Mouse (Mus musculus): Measurements from ENCODE around the gene Scrn3. TPM values are rescaled to one million over a fixed set of nuclear protein-coding genes. Genes with fewer than 3 reads are reported as not detected.
A peak's percentile ranks its signal among the peaks of the same experiment; 100 is the strongest.

Scrn3 gene
- polyA plus RNA-seq, 1 experiment from 2014 or later = 13.4 TPM

- Histone ChIP-seq H3K9ac (no peak overlapping the region), H3K4me3 (no peak overlapping the region), H3K9me3 (replicated peaks) (no peaks in the 10 kb centered on the region), H3K4me1 (replicated peaks) (no peaks in the 10 kb centered on the region), H3K4me2 (no peak overlapping the region), H3K36me3 (no peaks in the 10 kb centered on the region; the same call in 1 of the 2 replicates), H3K27me3 (no peaks in the 10 kb centered on the region), H3K27ac (no peak overlapping the region)
- 81% methylated on average over 5 of the region's 5 CpGs for WGBS
- ATAC-seq (replicated peaks; ENCODE audit: insufficient number of reproducible peaks, insufficient read depth, low FRiP score, low read depth) = no peak
These were observed 47.5 kb downstream of the Scrn3 start for GRCm38 (mm10) chr2:73359941-73360340.

DNA sequence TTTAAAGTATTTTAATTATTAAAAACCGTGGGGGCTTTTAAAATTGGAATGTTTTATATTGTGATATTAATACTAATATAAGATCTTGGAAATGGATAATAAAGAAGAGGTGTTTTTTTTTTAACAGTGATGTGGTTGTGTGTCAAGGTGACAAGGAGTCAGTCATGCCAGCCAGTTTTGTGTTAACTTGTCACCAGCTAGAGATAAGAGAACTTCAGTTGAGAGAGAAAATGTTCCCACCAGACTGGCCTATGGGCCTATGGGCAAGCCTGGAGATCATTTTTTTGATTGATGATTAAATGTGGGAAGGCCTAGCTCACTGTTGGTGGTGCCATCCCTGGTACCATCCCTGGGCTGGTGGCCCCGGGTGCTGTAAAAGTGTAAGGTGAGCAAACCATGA, 48.1 kb downstream of the Scrn3 start:
- Histone ChIP-seq H3K27me3 (no peaks in the 10 kb centered on the region), H3K4me3 (no peak overlapping the region), H3K4me2 (no peak overlapping the region), H3K36me3 (no peaks in the 10 kb centered on the region; the same call in 1 of the 2 replicates), H3K4me1 (replicated peaks) (no peaks in the 10 kb centered on the region), H3K27ac (no peak overlapping the region), H3K9ac (no peak overlapping the region), H3K9me3 (replicated peaks) (no peaks in the 10 kb centered on the region)
- 82% methylated on average over 2 of the region's 2 CpGs for WGBS
- no peak for ATAC-seq (replicated peaks; ENCODE audit: insufficient number of reproducible peaks, insufficient read depth, low FRiP score, low read depth)

DNA sequence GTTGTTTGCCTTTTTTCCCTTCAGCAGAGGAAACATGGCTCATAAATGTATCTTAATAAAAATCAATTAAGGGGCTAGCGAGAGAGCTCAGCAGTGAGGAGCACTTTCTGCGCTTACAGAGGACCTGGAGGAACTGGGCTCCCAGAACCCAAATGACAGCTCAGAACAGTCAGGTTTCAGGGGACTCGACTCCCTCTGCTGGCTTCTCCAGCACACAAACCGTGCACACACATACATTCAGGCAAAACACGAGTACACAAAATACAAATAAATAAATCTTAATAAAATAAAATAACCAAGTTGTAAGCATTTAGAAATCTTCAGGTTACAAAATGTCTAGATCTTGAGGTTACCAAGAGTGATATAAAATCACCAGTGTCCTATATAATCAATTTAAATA, 51.0 kb downstream of the Scrn3 start:
- Histone ChIP-seq H3K9me3 (replicated peaks) (no peaks in the 10 kb centered on the region), H3K9ac (no peak overlapping the region), H3K27me3 (no peaks in the 10 kb centered on the region), H3K4me3 (no peak overlapping the region), H3K27ac (no peak overlapping the region), H3K4me1 (replicated peaks) (no peaks in the 10 kb centered on the region), H3K36me3 (no peaks in the 10 kb centered on the region; the same call in 1 of the 2 replicates), H3K4me2 (no peak overlapping the region)
- ATAC-seq (replicated peaks; ENCODE audit: insufficient number of reproducible peaks, insufficient read depth, low FRiP score, low read depth) = no peak
- 73% methylated on average over 5 of the region's 5 CpGs for WGBS

GRCm38 (mm10) chr2:73371530-73372335, 59.3 kb downstream of the Scrn3 start:
- H3K9me3 ChIP-seq (replicated peaks) = no peaks in the 10 kb centered on the region
- no peaks in the 10 kb centered on the region for H3K27me3 ChIP-seq
- peaks cover 6% of the 10 kb centered on the region; the same call in 1 of the 2 replicates for H3K4me1 ChIP-seq (replicated peaks)
- H3K36me3 ChIP-seq = no peaks in the 10 kb centered on the region
- no peak overlapping the region for H3K4me3 ChIP-seq
- peak overlapping the region; percentile 55 for H3K27ac ChIP-seq
- ATAC-seq (replicated peaks; ENCODE audit: insufficient number of reproducible peaks, insufficient read depth, low FRiP score, low read depth) = no peak; the same call in 1 of the 2 replicates
- H3K4me2 ChIP-seq = peak overlapping the region; percentile 5; the same call in 1 of the 2 replicates
- H3K9ac ChIP-seq = no peak overlapping the region
- 53% methylated on average over 9 of the region's 9 CpGs for WGBS

DNA sequence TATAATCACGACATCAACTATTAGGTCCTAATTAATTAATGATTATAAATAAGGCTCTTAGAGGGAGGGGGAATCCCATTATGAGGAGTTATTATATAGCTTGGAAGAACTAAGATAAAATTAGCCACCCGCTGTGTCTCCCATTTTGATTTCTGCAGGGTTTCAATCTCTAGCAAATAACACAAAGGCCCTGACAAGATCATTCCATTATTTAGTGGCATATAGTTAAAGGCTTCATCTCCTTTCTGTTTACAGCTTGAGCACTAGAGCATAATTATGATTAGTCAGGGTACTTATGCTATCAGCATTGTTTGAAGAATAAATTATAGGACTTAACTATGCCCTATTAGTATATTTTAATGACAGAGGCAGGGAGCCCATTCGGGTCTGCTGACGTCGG, 65.9 kb downstream of the Scrn3 start:
- H3K27me3 ChIP-seq = no peaks in the 10 kb centered on the region
- no peaks in the 10 kb centered on the region for H3K4me1 ChIP-seq (replicated peaks)
- H3K9ac ChIP-seq = no peak overlapping the region
- no peak overlapping the region for H3K4me3 ChIP-seq
- no peak overlapping the region for H3K27ac ChIP-seq
- ATAC-seq (replicated peaks; ENCODE audit: insufficient number of reproducible peaks, insufficient read depth, low FRiP score, low read depth) = no peak
- no peaks in the 10 kb centered on the region for H3K36me3 ChIP-seq
- no peak overlapping the region for H3K4me2 ChIP-seq
- WGBS = 85% methylated on average over 5 of the region's 5 CpGs
- H3K9me3 ChIP-seq (replicated peaks) = no peaks in the 10 kb centered on the region

DNA sequence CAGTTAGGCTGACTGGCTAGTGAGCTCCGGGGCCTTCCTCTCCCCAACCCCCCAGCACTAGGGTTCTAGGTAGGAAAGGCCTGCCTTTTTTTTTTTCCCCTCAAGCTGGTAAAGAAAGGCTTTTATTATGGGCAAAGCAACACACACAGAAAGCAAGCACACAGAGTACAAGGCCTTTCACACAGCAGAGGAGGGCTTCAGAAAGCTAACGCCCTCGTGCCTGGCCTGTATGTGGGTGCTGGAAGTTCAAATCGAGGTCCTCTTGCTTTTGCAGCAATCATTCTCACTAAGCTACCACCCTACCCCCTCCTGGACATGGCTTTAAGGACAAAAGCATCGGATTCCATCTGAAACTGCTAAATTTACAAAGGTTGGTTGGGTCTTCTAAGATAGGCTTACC, 67.3 kb downstream of the Scrn3 start:
- no peaks in the 10 kb centered on the region for H3K9me3 ChIP-seq (replicated peaks)
- WGBS = 72% methylated on average over 5 of the region's 5 CpGs
- no peaks in the 10 kb centered on the region for H3K4me1 ChIP-seq (replicated peaks)
- no peak overlapping the region for H3K4me2 ChIP-seq
- ATAC-seq (replicated peaks; ENCODE audit: insufficient number of reproducible peaks, insufficient read depth, low FRiP score, low read depth) = no peak
- H3K9ac ChIP-seq = no peak overlapping the region
- H3K27ac ChIP-seq = no peak overlapping the region
- no peaks in the 10 kb centered on the region for H3K36me3 ChIP-seq
- no peak overlapping the region for H3K4me3 ChIP-seq
- no peaks in the 10 kb centered on the region for H3K27me3 ChIP-seq

GRCm38 (mm10) chr2:73380298-73380975, 68.0 kb downstream of the Scrn3 start:
- 50% methylated on average over 9 of the region's 9 CpGs for WGBS
- Histone ChIP-seq H3K9me3 (replicated peaks) (no peaks in the 10 kb centered on the region), H3K4me3 (no peak overlapping the region), H3K4me1 (replicated peaks) (peaks cover 1% of the 10 kb centered on the region; the same call in 1 of the 2 replicates), H3K27me3 (no peaks in the 10 kb centered on the region), H3K9ac (no peak overlapping the region), H3K36me3 (no peaks in the 10 kb centered on the region), H3K4me2 (no peak overlapping the region), H3K27ac (no peak overlapping the region)
- ATAC-seq (replicated peaks; ENCODE audit: insufficient number of reproducible peaks, insufficient read depth, low FRiP score, low read depth) = no peak

GRCm38 (mm10) chr2:73385172-73385571, 72.8 kb downstream of the Scrn3 start:
- peaks cover 8% of the 10 kb centered on the region for H3K4me1 ChIP-seq (replicated peaks)
- no peak overlapping the region for H3K9ac ChIP-seq
- no peak for ATAC-seq (replicated peaks; ENCODE audit: insufficient number of reproducible peaks, insufficient read depth, low FRiP score, low read depth)
- H3K9me3 ChIP-seq (replicated peaks) = no peaks in the 10 kb centered on the region
- H3K27ac ChIP-seq = peak overlapping the region; percentile 82; the same call in 1 of the 2 replicates
- H3K36me3 ChIP-seq = no peaks in the 10 kb centered on the region
- peak overlapping the region; percentile 85 for H3K4me3 ChIP-seq
- H3K4me2 ChIP-seq = peak overlapping the region; percentile 98
- H3K27me3 ChIP-seq = no peaks in the 10 kb centered on the region
- WGBS = 75% methylated on average over 4 of the region's 4 CpGs

DNA sequence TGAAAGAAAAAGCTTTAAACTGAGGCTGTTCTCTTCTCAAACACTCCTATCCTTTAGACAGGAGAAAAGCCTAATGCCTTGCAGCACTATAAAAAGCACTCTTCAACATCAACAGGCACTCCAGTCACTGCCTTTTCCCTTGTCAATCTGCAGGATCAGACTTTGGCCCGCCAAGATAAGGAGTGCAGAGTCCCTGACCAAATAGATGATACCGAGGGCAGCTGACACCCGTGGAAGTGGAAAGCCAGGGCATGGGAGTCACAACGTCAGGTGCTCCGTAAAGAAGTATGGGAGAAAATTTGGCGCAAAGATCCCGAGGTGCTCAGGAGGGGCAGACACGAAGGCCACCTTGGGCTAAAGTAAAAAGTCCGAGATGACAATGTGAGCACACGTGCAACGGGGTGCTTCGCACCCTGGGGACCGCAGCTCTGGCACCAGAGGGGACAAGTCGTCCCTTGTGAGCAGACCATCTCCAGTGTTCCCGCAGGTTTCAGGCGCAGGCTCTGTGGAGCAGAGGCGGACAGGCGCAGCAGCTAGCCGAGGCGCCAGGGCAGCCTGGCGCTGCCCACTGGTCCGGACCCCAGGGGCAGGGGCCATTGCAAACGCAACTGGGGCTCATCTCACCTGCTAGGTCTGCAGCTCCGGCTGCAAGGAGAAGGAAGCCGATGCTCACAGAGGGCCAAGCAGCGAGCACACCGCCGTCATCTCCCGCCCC, 73.4 kb downstream of the Scrn3 start:
- Histone ChIP-seq H3K9ac (peak overlapping the region; percentile 71), H3K27ac (peak overlapping the region; percentile 82), H3K4me1 (replicated peaks) (peaks cover 8% of the 10 kb centered on the region), H3K4me3 (peak overlapping the region; percentile 85), H3K27me3 (no peaks in the 10 kb centered on the region), H3K4me2 (peak overlapping the region; percentile 98), H3K36me3 (no peaks in the 10 kb centered on the region), H3K9me3 (replicated peaks) (no peaks in the 10 kb centered on the region)
- ATAC-seq (replicated peaks; ENCODE audit: insufficient number of reproducible peaks, insufficient read depth, low FRiP score, low read depth) = no peak; the same call in 1 of the 2 replicates
- WGBS = 1% methylated on average over 29 of the region's 29 CpGs

GRCm38 (mm10) chr2:73386356-73387046, 74.1 kb downstream of the Scrn3 start, which contains the start of gene Gpr155:
Gpr155 (minus strand) TSS chr2:73386572.
- no peaks in the 10 kb centered on the region for H3K9me3 ChIP-seq (replicated peaks)
- H3K27me3 ChIP-seq = no peaks in the 10 kb centered on the region
- H3K4me3 ChIP-seq = peak within 1 kb of the TSS; percentile 85
- peaks cover 8% of the 10 kb centered on the region for H3K4me1 ChIP-seq (replicated peaks)
- no peaks in the 10 kb centered on the region for H3K36me3 ChIP-seq
- whole genome bisulfite sequencing = under 1% methylated on average over 44 of the region's 44 CpGs
- peak within 1 kb of the TSS; percentile 71 for H3K9ac ChIP-seq
- H3K4me2 ChIP-seq = peak within 1 kb of the TSS; percentile 98
- H3K27ac ChIP-seq = peak within 1 kb of the TSS; percentile 82
- peak; percentile 99 for ATAC-seq (replicated peaks; ENCODE audit: insufficient number of reproducible peaks, insufficient read depth, low FRiP score, low read depth)
